In the genomic region with DNA sequence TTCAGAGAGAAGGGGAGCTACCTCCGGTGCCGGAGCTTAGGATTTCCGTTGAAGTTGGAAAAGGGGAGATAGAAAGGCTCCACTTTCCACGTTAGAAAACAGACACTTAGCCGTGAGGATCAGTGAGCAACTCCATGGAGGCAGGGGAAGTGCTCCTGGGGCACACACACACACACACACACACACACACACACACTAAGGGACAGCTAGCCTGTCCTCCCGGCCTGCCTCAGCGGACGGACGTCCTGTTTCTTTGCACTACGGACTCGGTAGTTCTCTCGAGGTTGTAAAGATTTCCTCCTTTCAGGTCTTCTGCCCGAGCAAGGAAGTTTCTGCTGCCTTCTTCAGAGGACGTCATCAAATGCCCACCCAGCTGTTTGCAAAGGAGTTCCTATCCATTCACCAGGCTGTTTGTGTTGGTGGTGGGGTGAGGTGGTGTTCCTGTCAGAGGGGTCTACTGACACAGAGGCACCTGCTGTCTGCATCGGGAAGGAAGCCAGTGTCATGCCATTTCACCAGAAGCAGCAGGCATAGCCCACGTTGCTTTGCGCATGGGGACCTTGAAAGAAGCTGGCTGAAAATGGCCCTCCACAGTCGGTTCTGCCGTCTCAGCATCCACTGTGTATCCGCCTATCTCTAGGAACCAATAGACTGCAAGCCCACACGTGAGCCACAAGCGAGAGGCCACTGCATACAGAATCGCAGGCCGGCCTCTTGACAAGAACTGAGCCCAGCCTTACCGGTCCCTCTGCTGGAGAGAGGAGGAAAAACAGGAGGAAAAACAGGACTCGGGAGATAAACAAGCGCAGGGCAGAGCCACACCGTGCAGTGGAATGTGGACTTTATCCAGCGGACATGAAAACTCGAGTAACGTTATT, we compare ENCODE assay signal across 8 mouse cellular contexts. TPM values are rescaled to one million over a fixed set of nuclear protein-coding genes. Genes with fewer than 3 reads are reported as not detected.
DNase-seq lines count a peak whose midpoint lies in the region; ATAC-seq and TF ChIP-seq lines count a peak whose summit lies in the region.

No protein-coding gene starts in this region.

- peak; percentile 92 for ATAC-seq in common myeloid progenitor, adult 5-6 weeks (replicated peaks; ENCODE audit: low read depth, poor library complexity, severe bottlenecking)
- peak; percentile 98 for ATAC-seq in hindbrain, postnatal 0 days

- no peaks in the 10 kb centered on the region for H3K27me3 ChIP-seq in hindbrain, postnatal 0 days (ENCODE audit: insufficient read depth, low read length)

- peak overlapping the region; percentile 62 for H3K4me3 ChIP-seq in gastrocnemius, adult 2 months
- 0 out of 2 replicates have a peak overlapping the region, but pooled peaks have one; percentile 1 for H3K4me3 ChIP-seq in hindbrain, postnatal 0 days (ENCODE audit: low read length)
- H3K4me3 ChIP-seq in macrophage (ENCODE audit: inconsistent target), result no peak overlapping the region

- H3K9ac ChIP-seq in hindbrain, postnatal 0 days (replicated peaks; ENCODE audit: low read length), result no peak overlapping the region

- 20% methylated on average over 31 of the region's 31 CpGs for whole genome bisulfite sequencing in hindbrain, postnatal 0 days
- 14% methylated on average over 29 of the region's 31 CpGs for WGBS in macrophage (ENCODE audit: missing documents)

- intact Hi-C loops in gastrocnemius, adult 2 months (cut with DNase I), result loop anchor here (2.0 kb wide), 3 partner anchors 27 to 343 kb away; partner anchors contain the start of gene C130074G19Rik

- H3K4me2 ChIP-seq in hindbrain, postnatal 0 days (ENCODE audit: low read depth, low read length), result peak overlapping the region; percentile 40

- H3K27ac ChIP-seq in gastrocnemius, adult 2 months, result peak overlapping the region; percentile 82
- H3K27ac ChIP-seq in hindbrain, postnatal 0 days, result peak overlapping the region; percentile 32
- H3K27ac ChIP-seq in macrophage, result peak overlapping the region; percentile 40

- 0 out of 2 replicates have a peak, but pooled peaks cover 5% of the 10 kb centered on the region for H3K4me1 ChIP-seq in hindbrain, postnatal 0 days (ENCODE audit: insufficient read depth, low read length)

- DNase-seq in adipocyte (ENCODE audit: low spot score), result peak; percentile 81
- DNase-seq in gastrocnemius, adult 2 months, result peak; percentile 81
- peak; percentile 92 for DNase-seq in hindbrain, postnatal 0 days (ENCODE audit: low spot score)
- DNase-seq in left cerebral cortex, adult 18-20 months (ENCODE audit: low spot score in 2 of 2), result peak; percentile 81 to 84
- DNase-seq in right cerebral cortex, adult 2 months (ENCODE audit: low spot score in 2 of 2), result peak; percentile 82 to 84
- DNase-seq in urinary bladder, postnatal 25 days (ENCODE audit: low spot score), result peak; percentile 55

- H3K79me2 ChIP-seq in macrophage (ENCODE audit: inconsistent target), result no peaks in the 10 kb centered on the region

- H3K9me3 ChIP-seq in hindbrain, postnatal 0 days (ENCODE audit: low read length), result no peaks in the 10 kb centered on the region

- peak; percentile 75 for TF ChIP-seq CTCF in gastrocnemius, adult 2 months (IDR thresholded peaks at IDR 0.05)
- peak; percentile 88 for TF ChIP-seq CTCF in hindbrain, postnatal 0 days (IDR thresholded peaks at IDR 0.05; ENCODE audit: low read depth)

- no peaks in the 10 kb centered on the region for H3K36me3 ChIP-seq in hindbrain, postnatal 0 days (ENCODE audit: insufficient read depth, low read length)
- no peaks in the 10 kb centered on the region for H3K36me3 ChIP-seq in macrophage (ENCODE audit: inconsistent target)

RNA-seq across cellular contexts. Expression of gene Marc2, which starts 5.7 kb away (rescaled TPM):
- total RNA-seq in common myeloid progenitor, adult 5-6 weeks (2017), result 63.2 and 74.7 TPM in 2 replicates
- 100 to 1,000 TPM; 126 to 170 TPM for total RNA-seq in gastrocnemius, adult 2 months (2021)
- total RNA-seq in hindbrain, postnatal 0 days (2014; rRNA removed), result 56.6 and 62.1 TPM in 2 replicates
- polyA plus RNA-seq in hindbrain, postnatal 0 days (2015; fragmentation: Nextera tagmentation; extraction: Ambion mirVana), result 151 TPM in 2 replicates
- 100 to 1,000 TPM; 150 to 175 TPM for total RNA-seq in left cerebral cortex, adult 18-20 months (2021)
- total RNA-seq in macrophage (2018; cell fraction: chromatin; rRNA removed), result 10 to 100 TPM in 19 of 26 experiments, 1 to 10 TPM in 7; 4.1 to 69.6 (median 26.5) TPM
- 100 to 1,000 TPM in 10 of 26 experiments, 10 to 100 TPM in 16; 73.7 to 126 (median 92.5) TPM for total RNA-seq in macrophage (2018; cell fraction: cytosol; rRNA removed)
- 10 to 100 TPM; 33.7 to 92.0 (median 54.6) TPM for total RNA-seq in macrophage (2018; cell fraction: nucleus; rRNA removed)
- polyA plus RNA-seq in macrophage (2018), result 58.4 to 63.8 TPM (median 62.6 TPM) in 3 replicates

RNA-seq across cellular contexts. Expression of gene C130074G19Rik, which starts 31.0 kb away (rescaled TPM):
- total RNA-seq in common myeloid progenitor, adult 5-6 weeks (2017), result not detected in 2 replicates
- 10 to 100 TPM in 1 of 2 experiments, 1 to 10 TPM in 1; 7.1 to 10.1 TPM for total RNA-seq in gastrocnemius, adult 2 months (2021)
- total RNA-seq in hindbrain, postnatal 0 days (2014; rRNA removed), result 4.2 and 6.6 TPM in 2 replicates
- polyA plus RNA-seq in hindbrain, postnatal 0 days (2015; fragmentation: Nextera tagmentation; extraction: Ambion mirVana), result 1.1 TPM in 2 replicates
- 10 to 100 TPM; 41.9 to 50.0 TPM for total RNA-seq in left cerebral cortex, adult 18-20 months (2021)
- not detected for total RNA-seq in macrophage (2018; cell fraction: chromatin; rRNA removed)
- total RNA-seq in macrophage (2018; cell fraction: cytosol; rRNA removed), result not detected
- not detected for total RNA-seq in macrophage (2018; cell fraction: nucleus; rRNA removed)
- not detected in 3 replicates for polyA plus RNA-seq in macrophage (2018)

RNA-seq across cellular contexts. Expression of gene Marc1, which starts 40.9 kb away (rescaled TPM):
- not detected in 2 replicates for total RNA-seq in common myeloid progenitor, adult 5-6 weeks (2017)
- total RNA-seq in gastrocnemius, adult 2 months (2021), result not detected
- 0.21 TPM in 1 of 2 replicates, not detected in the other for total RNA-seq in hindbrain, postnatal 0 days (2014; rRNA removed)
- polyA plus RNA-seq in hindbrain, postnatal 0 days (2015; fragmentation: Nextera tagmentation; extraction: Ambion mirVana), result 0.25 and 0.33 TPM in 2 replicates
- under 1 TPM in 1 of 2 experiments, not detected in 1; 0.16 TPM for total RNA-seq in left cerebral cortex, adult 18-20 months (2021)
- under 1 TPM in 5 of 26 experiments, not detected in 21; 0.31 to 0.73 (median 0.42) TPM for total RNA-seq in macrophage (2018; cell fraction: chromatin; rRNA removed)
- under 1 TPM in 1 of 26 experiments, not detected in 25; 0.05 TPM for total RNA-seq in macrophage (2018; cell fraction: cytosol; rRNA removed)
- total RNA-seq in macrophage (2018; cell fraction: nucleus; rRNA removed), result under 1 TPM in 3 of 26 experiments, not detected in 23; 0.32 to 0.43 (median 0.34) TPM
- polyA plus RNA-seq in macrophage (2018), result not detected in 3 replicates

Comparison
In these comparisons a context has a peak if more than half of its experiments do, and no peak if none do; other contexts are left out.
1. H3K27ac ChIP-seq: peak in every context shown above with its lines; median percentile 82 in gastrocnemius, adult 2 months; 40 in macrophage; 32 in hindbrain, postnatal 0 days.